Mouse (Mus musculus): ENCODE measurements at regions not wholly inside any gene's neighbourhood (a gene's known extent, or its start where the extent isn't known, plus 50 kb on each side); places are given as distances from the start of the nearest gene placed in this dataset.

DNA sequence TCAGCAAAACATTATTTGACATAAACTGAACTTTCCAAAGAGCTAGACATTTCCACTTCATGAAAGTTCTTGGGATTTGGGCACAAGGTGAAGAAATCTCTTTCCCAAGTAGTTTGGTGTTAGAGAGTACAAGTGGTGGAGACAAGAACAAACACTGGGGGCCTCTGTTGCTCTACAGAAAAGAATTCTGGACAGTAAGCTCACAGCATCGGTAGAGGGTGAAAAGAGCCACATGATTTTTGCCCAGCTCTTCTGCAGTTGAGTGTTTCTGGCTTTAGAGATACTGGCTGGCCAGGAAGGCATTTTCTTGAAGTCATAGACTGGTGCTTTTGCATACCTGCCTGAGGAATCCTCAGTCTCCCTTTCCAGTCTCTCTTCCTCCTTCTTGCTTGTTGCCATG lies 127.8 kb downstream of the Stk31 start:
- DNase-seq (ENCODE audit: low spot score), result peak; percentile 86
- TF ChIP-seq CTCF (IDR thresholded peaks at IDR 0.05; ENCODE audit: low read depth), result peak; percentile 69
- no peaks in the 10 kb centered on the region for H3K9me3 ChIP-seq (replicated peaks; ENCODE audit: low read length)
- no peak overlapping the region for H3K4me3 ChIP-seq (replicated peaks; ENCODE audit: low read depth, low read length)
- 7% methylated on average over 1 of the region's 1 CpGs for WGBS
- no peak for ATAC-seq (replicated peaks; ENCODE audit: low FRiP score, low read depth)
- H3K4me1 ChIP-seq (replicated peaks; ENCODE audit: insufficient read depth, low read length), result no peaks in the 10 kb centered on the region
- no peaks in the 10 kb centered on the region for H3K36me3 ChIP-seq (ENCODE audit: insufficient read depth, low read length)
- no peaks in the 10 kb centered on the region for H3K27me3 ChIP-seq (ENCODE audit: insufficient read depth, low read length)
- no peak overlapping the region for H3K4me2 ChIP-seq (ENCODE audit: low read length)
- no peak overlapping the region for H3K9ac ChIP-seq (ENCODE audit: low read depth, low read length)
- H3K27ac ChIP-seq, result no peak overlapping the region

- no peak overlapping the region for H3K4me3 ChIP-seq (replicated peaks; ENCODE audit: low read depth, low read length)
- H3K27ac ChIP-seq, result no peak overlapping the region
- DNase-seq (ENCODE audit: low spot score), result no peak
- H3K9me3 ChIP-seq (replicated peaks; ENCODE audit: low read length), result no peaks in the 10 kb centered on the region
- 91% methylated on average over 7 of the region's 7 CpGs for WGBS
- H3K9ac ChIP-seq (ENCODE audit: low read depth, low read length), result no peak overlapping the region
- no peaks in the 10 kb centered on the region for H3K36me3 ChIP-seq (ENCODE audit: insufficient read depth, low read length)
- H3K4me2 ChIP-seq (ENCODE audit: low read length), result no peak overlapping the region
- no peaks in the 10 kb centered on the region for H3K27me3 ChIP-seq (ENCODE audit: insufficient read depth, low read length)
- ATAC-seq (replicated peaks; ENCODE audit: low FRiP score, low read depth), result no peak
- no peak for TF ChIP-seq CTCF (IDR thresholded peaks at IDR 0.05; ENCODE audit: low read depth)
- H3K4me1 ChIP-seq (replicated peaks; ENCODE audit: insufficient read depth, low read length), result no peaks in the 10 kb centered on the region
Observed at GRCm38 (mm10) chr6:49523696-49524095, 128.3 kb downstream of the Stk31 start.

DNA sequence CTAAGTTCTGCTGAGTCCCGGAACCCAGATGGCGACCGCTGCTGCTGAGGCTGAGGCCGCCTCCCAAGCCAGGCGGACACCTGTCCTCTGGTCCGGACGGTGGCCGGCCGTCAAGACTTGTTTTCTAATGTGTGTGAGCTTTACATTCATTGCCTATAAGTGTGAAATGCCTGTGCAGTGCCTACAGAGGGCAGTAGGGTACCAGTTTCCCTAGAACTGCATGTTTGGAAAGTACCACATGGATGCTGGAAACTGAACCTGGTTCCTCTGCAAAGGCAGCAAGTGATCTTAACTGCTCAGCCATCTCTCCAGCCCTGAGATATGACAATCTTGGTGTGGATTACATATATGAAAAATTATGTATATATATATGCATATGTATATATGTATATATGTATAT lies 138.6 kb downstream of the Stk31 start:
- Histone ChIP-seq H3K4me3 (replicated peaks; ENCODE audit: low read depth, low read length) (no peak overlapping the region), H3K4me1 (replicated peaks; ENCODE audit: insufficient read depth, low read length) (no peaks in the 10 kb centered on the region), H3K27me3 (ENCODE audit: insufficient read depth, low read length) (no peaks in the 10 kb centered on the region), H3K4me2 (ENCODE audit: low read length) (no peak overlapping the region), H3K36me3 (ENCODE audit: insufficient read depth, low read length) (no peaks in the 10 kb centered on the region), H3K9ac (ENCODE audit: low read depth, low read length) (no peak overlapping the region), H3K9me3 (replicated peaks; ENCODE audit: low read length) (no peaks in the 10 kb centered on the region), H3K27ac (no peak overlapping the region)
- no peak for DNase-seq (ENCODE audit: low spot score)
- ATAC-seq (replicated peaks; ENCODE audit: low FRiP score, low read depth), result no peak
- TF ChIP-seq CTCF (IDR thresholded peaks at IDR 0.05; ENCODE audit: low read depth), result peak; percentile 26; the same call in 1 of the 2 replicates
- WGBS, result 90% methylated on average over 6 of the region's 9 CpGs

DNA sequence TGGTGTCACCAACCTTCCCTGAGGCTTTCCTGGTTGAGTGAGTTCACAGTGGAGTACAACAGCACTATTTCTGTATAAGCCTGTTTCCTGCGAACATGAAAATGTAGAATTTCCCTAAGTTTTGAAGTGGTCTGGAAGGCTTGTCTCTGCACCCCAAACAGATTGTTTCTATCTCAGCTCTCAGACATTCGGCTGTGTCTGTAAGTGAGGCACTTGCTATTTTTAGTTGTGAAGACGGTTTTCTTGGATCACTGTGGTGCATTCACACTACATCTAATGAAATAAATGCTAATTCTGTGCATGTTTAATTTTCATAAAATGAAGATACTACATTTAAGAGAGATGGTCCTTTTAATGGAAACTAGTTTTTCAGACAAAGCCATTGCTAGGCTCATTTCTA lies 139.1 kb downstream of the Stk31 start:
- no peak overlapping the region for H3K9ac ChIP-seq (ENCODE audit: low read depth, low read length)
- WGBS, result 69% methylated on average over 3 of the region's 3 CpGs
- H3K9me3 ChIP-seq (replicated peaks; ENCODE audit: low read length), result no peaks in the 10 kb centered on the region
- no peaks in the 10 kb centered on the region for H3K4me1 ChIP-seq (replicated peaks; ENCODE audit: insufficient read depth, low read length)
- DNase-seq (ENCODE audit: low spot score) (no peak), ATAC-seq (replicated peaks; ENCODE audit: low FRiP score, low read depth) (no peak)
- no peaks in the 10 kb centered on the region for H3K36me3 ChIP-seq (ENCODE audit: insufficient read depth, low read length)
- no peaks in the 10 kb centered on the region for H3K27me3 ChIP-seq (ENCODE audit: insufficient read depth, low read length)
- H3K4me2 ChIP-seq (ENCODE audit: low read length), result no peak overlapping the region
- no peak overlapping the region for H3K27ac ChIP-seq
- H3K4me3 ChIP-seq (replicated peaks; ENCODE audit: low read depth, low read length), result no peak overlapping the region
- no peak for TF ChIP-seq CTCF (IDR thresholded peaks at IDR 0.05; ENCODE audit: low read depth)

GRCm38 (mm10) chr6:49544946-49545345 lies 149.5 kb downstream of the Stk31 start:
- no peak for TF ChIP-seq CTCF (IDR thresholded peaks at IDR 0.05; ENCODE audit: low read depth)
- no peak for ATAC-seq (replicated peaks; ENCODE audit: low FRiP score, low read depth)
- 90% methylated on average over 7 of the region's 7 CpGs for WGBS

GRCm38 (mm10) chr6:49555069-49555468 lies 159.7 kb downstream of the Stk31 start:
- 46% methylated on average over 10 of the region's 10 CpGs for WGBS
- H3K36me3 ChIP-seq (ENCODE audit: insufficient read depth, low read length), result no peaks in the 10 kb centered on the region
- DNase-seq (ENCODE audit: low spot score), result peak; percentile 20

More at GRCm38 (mm10) chr6:49544946-49545345, 149.5 kb downstream of the Stk31 start:
- Histone ChIP-seq H3K36me3 (ENCODE audit: insufficient read depth, low read length) (no peaks in the 10 kb centered on the region), H3K9ac (ENCODE audit: low read depth, low read length) (no peak overlapping the region), H3K4me3 (replicated peaks; ENCODE audit: low read depth, low read length) (no peak overlapping the region), H3K27ac (no peak overlapping the region), H3K9me3 (replicated peaks; ENCODE audit: low read length) (no peaks in the 10 kb centered on the region), H3K4me1 (replicated peaks; ENCODE audit: insufficient read depth, low read length) (no peaks in the 10 kb centered on the region), H3K27me3 (ENCODE audit: insufficient read depth, low read length) (no peaks in the 10 kb centered on the region), H3K4me2 (ENCODE audit: low read length) (no peak overlapping the region)
- DNase-seq (ENCODE audit: low spot score), result no peak

DNA sequence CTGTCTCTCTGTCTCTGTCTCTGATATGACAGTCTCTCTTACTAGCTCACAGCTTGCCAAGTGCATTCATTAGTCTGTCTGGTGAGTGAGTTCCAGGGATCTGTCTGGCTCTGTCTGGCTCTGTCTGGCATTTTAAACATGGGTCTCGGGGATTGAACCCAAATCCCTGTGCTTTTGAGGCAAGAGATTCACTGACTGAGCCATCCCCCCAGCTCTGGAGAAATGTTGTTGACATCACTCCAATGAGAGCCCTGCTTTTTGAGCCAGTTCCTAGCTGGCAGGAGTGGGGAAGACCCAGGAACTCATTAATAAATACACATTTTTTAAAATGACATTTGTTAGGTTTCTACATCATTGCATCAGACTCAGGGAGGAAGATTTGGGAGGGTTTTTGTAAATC lies 163.1 kb downstream of the Stk31 start:
- no peak for DNase-seq (ENCODE audit: low spot score)
- ATAC-seq (replicated peaks; ENCODE audit: low FRiP score, low read depth), result no peak
- Histone ChIP-seq H3K27ac (no peak overlapping the region), H3K27me3 (ENCODE audit: insufficient read depth, low read length) (no peaks in the 10 kb centered on the region), H3K4me2 (ENCODE audit: low read length) (no peak overlapping the region), H3K9ac (ENCODE audit: low read depth, low read length) (no peak overlapping the region), H3K9me3 (replicated peaks; ENCODE audit: low read length) (no peaks in the 10 kb centered on the region), H3K4me1 (replicated peaks; ENCODE audit: insufficient read depth, low read length) (no peaks in the 10 kb centered on the region), H3K36me3 (ENCODE audit: insufficient read depth, low read length) (no peaks in the 10 kb centered on the region), H3K4me3 (replicated peaks; ENCODE audit: low read depth, low read length) (no peak overlapping the region)
- WGBS, result 95% methylated on average over 1 of the region's 1 CpGs
- TF ChIP-seq CTCF (IDR thresholded peaks at IDR 0.05; ENCODE audit: low read depth), result no peak

More at GRCm38 (mm10) chr6:49555069-49555468, 159.7 kb downstream of the Stk31 start:
- Histone ChIP-seq H3K4me1 (replicated peaks; ENCODE audit: insufficient read depth, low read length) (no peaks in the 10 kb centered on the region), H3K4me3 (replicated peaks; ENCODE audit: low read depth, low read length) (no peak overlapping the region), H3K9ac (ENCODE audit: low read depth, low read length) (no peak overlapping the region), H3K4me2 (ENCODE audit: low read length) (no peak overlapping the region), H3K27me3 (ENCODE audit: insufficient read depth, low read length) (no peaks in the 10 kb centered on the region), H3K27ac (no peak overlapping the region), H3K9me3 (replicated peaks; ENCODE audit: low read length) (no peaks in the 10 kb centered on the region)
- ATAC-seq (replicated peaks; ENCODE audit: low FRiP score, low read depth), result no peak
- TF ChIP-seq CTCF (IDR thresholded peaks at IDR 0.05; ENCODE audit: low read depth), result no peak
